Mouse (Mus musculus) megakaryocyte, adult 5-6 weeks (primary cell): ENCODE results near the gene Zdhhc15. TPM values are rescaled to one million over a fixed set of nuclear protein-coding genes. Genes with fewer than 3 reads are reported as not detected.

ENCODE experiments used
- total RNA-seq, 2 experiments: library from RNA; stranded (forward) in 1 of 2; stranded (reverse) in 1 of 2; fragments of 153-499, 151-499 nt in 1 of 2; fragments of 221-1000, 200-1000 nt in 1 of 2; gene quantifications; 2 replicates each; pipeline versions ENCODE4 v1.2.3 to v1.2.4; 2015 to 2017

The Zdhhc15 gene
- total RNA-seq, 2 experiments from 2014 or later: 1.4 to 1.8 TPM

Other genes with a start within 250 kb of the Zdhhc15 start
- 30.5 and 36.1 TPM in 2 replicates for gene Uprt, start 188.2 kb downstream of the Zdhhc15 start, total RNA-seq (2015)
- 8.5 and 10.7 TPM in 2 replicates for gene Uprt, start 188.2 kb downstream of the Zdhhc15 start, total RNA-seq (2017)
- gene Magee2, start 186.2 kb upstream of the Zdhhc15 start, total RNA-seq (2015): 0.23 and 0.60 TPM in 2 replicates
- gene Magee2, start 186.2 kb upstream of the Zdhhc15 start, total RNA-seq (2017): 0.04 and 0.61 TPM in 2 replicates